Mouse (Mus musculus) A20 (cell line): Measurements from ENCODE around the gene Thap12.

Experiments used
- DNase-seq: peaks from one replicate; pipeline ENCODE4 v3.0.0-alpha.2; 2011; ENCODE audit warnings: low read depth, low spot score

The Thap12 gene

GRCm38 (mm10) chr7:98698041-98698440 lies 4.9 kb upstream of the Thap12 start:
- DNase-seq = no peak

- DNase-seq = no peak
Observed at GRCm38 (mm10) chr7:98698590-98698989, 4.3 kb upstream of the Thap12 start.

- DNase-seq = peak; percentile 40
Observed at GRCm38 (mm10) chr7:98701771-98702170, 1.1 kb upstream of the Thap12 start.

GRCm38 (mm10) chr7:98703365-98703881 lies 520 bp downstream of the Thap12 start:
- DNase-seq = peak; percentile 70

- peak; percentile 42 for DNase-seq
Observed at GRCm38 (mm10) chr7:98704276-98704675, 1.4 kb downstream of the Thap12 start.

- no peak for DNase-seq
Observed at GRCm38 (mm10) chr7:98713661-98714060, 10.8 kb downstream of the Thap12 start.

- DNase-seq = no peak
Observed at GRCm38 (mm10) chr7:98717438-98717837, 14.5 kb downstream of the Thap12 start.

- no peak for DNase-seq
Observed at GRCm38 (mm10) chr7:98719761-98720160, 16.9 kb downstream of the Thap12 start.

GRCm38 (mm10) chr7:98720731-98721130 lies 17.8 kb downstream of the Thap12 start:
- DNase-seq = no peak

- no peak for DNase-seq
Observed at GRCm38 (mm10) chr7:98721172-98721571, 18.3 kb downstream of the Thap12 start.

GRCm38 (mm10) chr7:98721623-98722022 lies 18.7 kb downstream of the Thap12 start:
- no peak for DNase-seq

- DNase-seq = no peak
Observed at GRCm38 (mm10) chr7:98725686-98726195, 22.8 kb downstream of the Thap12 start.

GRCm38 (mm10) chr7:98727986-98728385 lies 25.1 kb downstream of the Thap12 start:
- no peak for DNase-seq

- no peak for DNase-seq
Observed at GRCm38 (mm10) chr7:98728499-98728898, 25.6 kb downstream of the Thap12 start.

- no peak for DNase-seq
Observed at GRCm38 (mm10) chr7:98729661-98730271, 26.9 kb downstream of the Thap12 start.

- no peak for DNase-seq
Observed at GRCm38 (mm10) chr7:98733958-98734357, 31.1 kb downstream of the Thap12 start.

- no peak for DNase-seq
Observed at GRCm38 (mm10) chr7:98734876-98735275, 32.0 kb downstream of the Thap12 start.

GRCm38 (mm10) chr7:98736780-98737550 lies 34.1 kb downstream of the Thap12 start:
- no peak for DNase-seq

GRCm38 (mm10) chr7:98740363-98740762 lies 37.5 kb downstream of the Thap12 start:
- no peak for DNase-seq

- DNase-seq = peak; percentile 76
Observed at GRCm38 (mm10) chr7:98743312-98743711, 40.4 kb downstream of the Thap12 start.

GRCm38 (mm10) chr7:98750404-98750803 lies 47.5 kb downstream of the Thap12 start:
- DNase-seq = no peak

- no peak for DNase-seq
Observed at GRCm38 (mm10) chr7:98752680-98753079, 49.8 kb downstream of the Thap12 start.

- DNase-seq = no peak
Observed at GRCm38 (mm10) chr7:98756050-98756449, 53.1 kb downstream of the Thap12 start.
